Mouse (Mus musculus) megakaryocyte, embryonic 14.5 days (primary cell): ENCODE data around the gene Gm21983.

ENCODE experiments used
- FLI1 ChIP-seq: IDR thresholded peaks from 2 replicates; pipeline ENCODE4 v1.6.1; 2012; ENCODE audit warnings: low read length, inconsistent platforms, mixed read lengths
- GATA1 ChIP-seq: IDR thresholded peaks from 3 replicates; pipeline ENCODE4 v1.6.1; 2012; ENCODE audit warnings: mixed read lengths, low read length, inconsistent platforms, borderline replicate concordance

GRCm38 (mm10) chr7:27128946-27129345 is 51.9 kb downstream of the Gm21983 start:
- no peak for TF ChIP-seq FLI1
- no peak for TF ChIP-seq GATA1
